11 mouse cellular contexts compared by ENCODE assay signal in genomic region chr15:79151881-79152280, GRCm38 (mm10). TPM values are rescaled to one million over a fixed set of nuclear protein-coding genes. Genes with fewer than 3 reads are reported as not detected.
DNase-seq lines count a peak whose midpoint lies in the region; ATAC-seq lines count a peak whose summit lies in the region.
"Had no signal": no experiment of that assay in that cellular context is flagged by ENCODE, and none has a peak within 500 bp of the region (broad histone marks: within the 10 kb centered on the region; RNA-seq: fewer than 3 reads in every experiment).

No protein-coding gene starts in this region.

- H3K4me1 ChIP-seq in forebrain, embryonic 14.5 days (ENCODE audit: control insufficient read depth, insufficient read depth, low read length) = peaks cover 6% of the 10 kb centered on the region; the same call in 1 of the 2 replicates
- peaks cover 11% of the 10 kb centered on the region; the same call in 1 of the 2 replicates for H3K4me1 ChIP-seq in limb, embryonic 13.5 days
- 0 out of 2 replicates have a peak, but pooled peaks cover 2% of the 10 kb centered on the region for H3K4me1 ChIP-seq in stomach, embryonic 15.5 days

- H3K36me3 ChIP-seq in forebrain, embryonic 14.5 days (ENCODE audit: control insufficient read depth, insufficient read depth, low read length) = peaks cover 51% of the 10 kb centered on the region
- peaks cover 61% of the 10 kb centered on the region for H3K36me3 ChIP-seq in limb, embryonic 13.5 days
- peaks cover 24% of the 10 kb centered on the region for H3K36me3 ChIP-seq in stomach, embryonic 15.5 days

- WGBS in forebrain, embryonic 14.5 days = 17% methylated on average over 8 of the region's 8 CpGs
- WGBS in limb, embryonic 13.5 days = 72% methylated on average over 8 of the region's 8 CpGs
- 79% methylated on average over 8 of the region's 8 CpGs for WGBS in stomach, embryonic 15.5 days

- no peak overlapping the region for H3K4me2 ChIP-seq in forebrain, embryonic 14.5 days (ENCODE audit: low read length)
- H3K4me2 ChIP-seq in limb, embryonic 13.5 days (replicated peaks) = 0 out of 2 replicates have a peak overlapping the region, but pooled peaks have one; percentile 4
- H3K4me2 ChIP-seq in stomach, embryonic 15.5 days = no peak overlapping the region

- peak overlapping the region; percentile 76 for H3K27ac ChIP-seq in forebrain, embryonic 14.5 days (ENCODE audit: low read depth, low read length)
- H3K27ac ChIP-seq in limb, embryonic 13.5 days = peak overlapping the region; percentile 72; the same call in 1 of the 2 replicates
- H3K27ac ChIP-seq in stomach, embryonic 15.5 days = 0 out of 2 replicates have a peak overlapping the region, but pooled peaks have one; percentile 35

- H3K9ac ChIP-seq in forebrain, embryonic 14.5 days (ENCODE audit: low read length) = peak overlapping the region; percentile 5; the same call in 1 of the 2 replicates
- H3K9ac ChIP-seq in limb, embryonic 13.5 days = no peak overlapping the region
- H3K9ac ChIP-seq in stomach, embryonic 15.5 days = no peak overlapping the region

- no peak overlapping the region for H3K4me3 ChIP-seq in forebrain, embryonic 14.5 days (ENCODE audit: low read depth, low read length)
- no peak overlapping the region for H3K4me3 ChIP-seq in limb, embryonic 13.5 days
- H3K4me3 ChIP-seq in stomach, embryonic 15.5 days (replicated peaks) = no peak overlapping the region

- ATAC-seq in forebrain, embryonic 14.5 days = peak; percentile 52
- ATAC-seq in limb, embryonic 13.5 days (ENCODE audit: low FRiP score, low read depth) = 0 out of 2 replicates have a peak, but pooled peaks have one; percentile 18
- no peak for ATAC-seq in stomach, embryonic 15.5 days (ENCODE audit: insufficient read depth, low FRiP score, low read depth)
- ATAC-seq: inflammation-experienced regulatory T-cells, adult 6 months had no signal

- no peaks in the 10 kb centered on the region for H3K27me3 ChIP-seq in forebrain, embryonic 14.5 days (replicated peaks; ENCODE audit: control insufficient read depth, insufficient read depth, low read length)
- H3K27me3 ChIP-seq in limb, embryonic 13.5 days = peaks cover under 1% of the 10 kb centered on the region; the same call in 1 of the 2 replicates
- no peaks in the 10 kb centered on the region for H3K27me3 ChIP-seq in stomach, embryonic 15.5 days (replicated peaks)

- DNase-seq in retina, postnatal 1 day = peak; percentile 76
- no peak for DNase-seq in retina, embryonic 14.5 days (ENCODE audit: low spot score)
- peak; percentile 54 for DNase-seq in forebrain, embryonic 14.5 days (ENCODE audit: low spot score)
- DNase-seq in urinary bladder, postnatal 25 days (ENCODE audit: low spot score) = no peak
- no peak for DNase-seq in cerebellum, postnatal 14 days
- no peak for DNase-seq in layer of hippocampus, adult 9-11 months
- DNase-seq: cerebellum, adult 2 months; gastrocnemius, postnatal 14 days had no signal

- no peaks in the 10 kb centered on the region for H3K9me3 ChIP-seq in forebrain, embryonic 14.5 days (replicated peaks; ENCODE audit: control insufficient read depth, low read length)
- H3K9me3 ChIP-seq in limb, embryonic 13.5 days = no peaks in the 10 kb centered on the region
- H3K9me3 ChIP-seq in stomach, embryonic 15.5 days = no peaks in the 10 kb centered on the region

RNA-seq across cellular contexts. Expression of gene 1700088E04Rik, which starts 10.8 kb away (rescaled TPM):
- polyA plus RNA-seq in forebrain, embryonic 14.5 days (2014; fragmentation: Nextera tagmentation; extraction: Ambion mirVana) = 14.8 and 17.1 TPM in 2 replicates
- polyA plus RNA-seq in limb, embryonic 13.5 days (2015; fragmentation: Nextera tagmentation; extraction: Ambion mirVana) = 5.6 and 7.5 TPM in 2 replicates
- 6.7 and 6.9 TPM in 2 replicates for polyA plus RNA-seq in stomach, embryonic 15.5 days (2015; fragmentation: Nextera tagmentation; extraction: Ambion mirVana)

RNA-seq across cellular contexts. Expression of gene Polr2f, which starts 11.1 kb away (rescaled TPM):
- polyA plus RNA-seq in forebrain, embryonic 14.5 days (2014; fragmentation: Nextera tagmentation; extraction: Ambion mirVana) = 319 and 356 TPM in 2 replicates
- polyA plus RNA-seq in limb, embryonic 13.5 days (2015; fragmentation: Nextera tagmentation; extraction: Ambion mirVana) = 293 and 294 TPM in 2 replicates
- polyA plus RNA-seq in stomach, embryonic 15.5 days (2015; fragmentation: Nextera tagmentation; extraction: Ambion mirVana) = 308 and 336 TPM in 2 replicates

RNA-seq across cellular contexts. Expression of gene Sox10, which starts 13.2 kb away (rescaled TPM):
- 0.89 and 1.9 TPM in 2 replicates for polyA plus RNA-seq in forebrain, embryonic 14.5 days (2014; fragmentation: Nextera tagmentation; extraction: Ambion mirVana)
- polyA plus RNA-seq in limb, embryonic 13.5 days (2015; fragmentation: Nextera tagmentation; extraction: Ambion mirVana) = 5.9 and 6.3 TPM in 2 replicates
- 9.1 and 9.7 TPM in 2 replicates for polyA plus RNA-seq in stomach, embryonic 15.5 days (2015; fragmentation: Nextera tagmentation; extraction: Ambion mirVana)
- polyA plus RNA-seq: inflammation-experienced regulatory T-cells, adult 6 months had no signal

RNA-seq across cellular contexts. Expression of gene Micall1, which starts 43.2 kb away (rescaled TPM):
- 5.7 and 6.3 TPM in 2 replicates for polyA plus RNA-seq in forebrain, embryonic 14.5 days (2014; fragmentation: Nextera tagmentation; extraction: Ambion mirVana)
- polyA plus RNA-seq in limb, embryonic 13.5 days (2015; fragmentation: Nextera tagmentation; extraction: Ambion mirVana) = 8.9 and 10.6 TPM in 2 replicates
- polyA plus RNA-seq in stomach, embryonic 15.5 days (2015; fragmentation: Nextera tagmentation; extraction: Ambion mirVana) = 11.5 and 11.9 TPM in 2 replicates

Comparison
In these comparisons a context has a peak if more than half of its experiments do, and no peak if none do; other contexts are left out.
1. DNase-seq: peak in retina, postnatal 1 day (single experiment) and forebrain, embryonic 14.5 days (single experiment); none in retina, embryonic 14.5 days (single experiment), urinary bladder, postnatal 25 days (single experiment), cerebellum, postnatal 14 days (0 of 2) and layer of hippocampus, adult 9-11 months (single experiment).
2. Peak in every context shown above with its lines, with median percentiles within 50 percentile points of each other: H3K27ac ChIP-seq.